Mouse (Mus musculus): ENCODE results near the gene Strn4.

DNA sequence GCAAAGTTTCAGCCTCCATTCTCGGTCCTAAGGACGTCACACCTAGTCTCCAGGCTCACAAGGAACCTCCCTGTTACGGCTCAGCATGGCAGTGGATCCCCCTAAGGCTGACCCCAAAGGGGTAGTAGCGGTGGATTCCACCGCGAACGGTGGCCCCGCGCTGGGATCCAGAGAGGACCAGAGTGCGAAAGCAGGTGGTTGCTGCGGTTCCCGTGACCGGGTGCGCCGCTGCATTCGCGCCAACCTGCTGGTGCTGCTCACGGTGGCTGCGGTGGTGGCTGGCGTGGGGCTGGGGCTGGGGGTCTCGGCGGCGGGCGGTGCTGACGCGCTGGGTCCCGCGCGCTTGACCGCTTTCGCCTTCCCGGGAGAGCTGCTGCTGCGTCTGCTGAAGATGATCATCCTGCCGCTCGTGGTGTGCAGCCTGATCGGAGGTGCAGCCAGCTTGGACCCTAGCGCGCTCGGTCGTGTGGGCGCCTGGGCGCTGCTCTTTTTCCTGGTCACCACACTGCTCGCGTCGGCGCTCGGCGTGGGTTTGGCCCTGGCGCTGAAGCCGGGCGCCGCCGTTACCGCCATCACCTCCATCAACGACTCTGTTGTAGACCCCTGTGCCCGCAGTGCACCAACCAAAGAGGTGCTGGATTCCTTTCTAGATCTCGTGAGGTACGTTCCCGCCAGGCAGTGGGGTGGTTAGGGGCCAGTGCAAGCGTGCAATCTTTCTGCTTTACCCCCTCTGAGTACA, 33.7 kb upstream of the Strn4 start:
- TF ChIP-seq CTCF (IDR thresholded peaks at IDR 0.05; ENCODE audit: low read depth) (no peak), EP300 (IDR thresholded peaks at IDR 0.05; ENCODE audit: low read depth) (no peak)
